Mouse (Mus musculus) layer of hippocampus, postnatal 14 days (tissue): Measurements from ENCODE around the gene Denr. TPM values are rescaled to one million over a fixed set of nuclear protein-coding genes. Genes with fewer than 3 reads are reported as not detected.
A peak's percentile ranks its signal among the peaks of the same experiment; 100 is the strongest.

Experiments
- DNase-seq, 2 experiments: peaks; one replicate each; pipeline ENCODE4 v3.0.0; 2021 to 2022; ENCODE audit warnings: low spot score in 2 of 2, mixed read lengths in 1 of 2
- total RNA-seq, 2 experiments: library from RNA; stranded (reverse); gene quantifications; 2 replicates each; pipeline ENCODE4 v1.2.3; 2021

Gene Denr
- total RNA-seq, 2 experiments from 2014 or later: 63.2 to 72.6 TPM

GRCm38 (mm10) chr5:123906146-123906975, 614 bp upstream of the Denr start:
- no peak for DNase-seq

- DNase-seq: no peak
Observed at GRCm38 (mm10) chr5:123907631-123907977, 629 bp downstream of the Denr start.

GRCm38 (mm10) chr5:123914852-123915251, 7.9 kb downstream of the Denr start:
- DNase-seq: no peak

- DNase-seq: no peak
Observed at GRCm38 (mm10) chr5:123922112-123922511, 15.1 kb downstream of the Denr start.

DNA sequence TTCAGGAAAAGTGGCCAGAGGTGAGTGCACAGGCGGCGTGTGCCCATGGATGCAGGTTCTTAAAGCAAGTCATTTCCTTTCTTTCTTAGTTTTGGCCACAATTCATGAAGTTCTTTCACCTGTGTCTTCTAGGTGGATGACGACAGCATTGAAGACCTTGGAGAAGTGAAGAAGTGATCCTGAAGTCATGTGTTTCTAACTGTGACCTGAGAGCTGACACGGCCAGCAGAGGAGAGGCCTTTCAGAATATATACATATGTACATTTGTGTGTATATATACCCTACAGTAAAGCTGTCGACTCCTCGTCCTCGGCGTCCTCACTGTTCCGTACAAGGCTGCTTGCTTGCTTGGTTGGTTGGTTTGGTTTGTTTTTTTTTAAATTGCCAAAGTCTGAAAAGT, 20.1 kb downstream of the Denr start, which contains the start of gene Gm43518:
Gm43518 (plus strand) TSS at position 301 of the 400 bp plus-strand sequence.
- DNase-seq: no peak

- DNase-seq: peak; percentile 85 to 91
Observed at GRCm38 (mm10) chr5:123930508-123930989, 23.6 kb downstream of the Denr start, which contains the start of gene Ccdc62. Gene Ccdc62, plus strand, starts transcription at chr5:123930679.

- DNase-seq: no peak
Observed at GRCm38 (mm10) chr5:123931131-123931530, 24.2 kb downstream of the Denr start.

DNA sequence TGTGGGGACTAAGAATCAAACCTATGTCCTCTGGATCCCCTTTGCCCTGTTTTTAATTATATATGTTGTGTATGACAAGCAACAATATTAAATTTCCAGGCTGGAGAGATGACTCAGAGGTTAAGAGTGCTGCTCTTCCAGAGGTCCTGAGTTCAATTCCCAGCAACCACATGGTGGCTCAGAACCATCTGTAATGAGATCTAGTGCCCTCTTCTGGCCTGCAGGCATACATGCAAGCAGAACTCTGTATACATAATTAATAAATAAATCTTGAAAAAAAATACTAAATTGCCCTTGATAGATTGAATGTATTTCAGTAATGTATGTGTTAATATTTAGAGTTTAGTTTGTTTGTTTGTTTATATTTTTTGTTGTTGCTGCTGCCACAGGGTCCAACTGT, 26.0 kb downstream of the Denr start:
- DNase-seq: no peak

DNA sequence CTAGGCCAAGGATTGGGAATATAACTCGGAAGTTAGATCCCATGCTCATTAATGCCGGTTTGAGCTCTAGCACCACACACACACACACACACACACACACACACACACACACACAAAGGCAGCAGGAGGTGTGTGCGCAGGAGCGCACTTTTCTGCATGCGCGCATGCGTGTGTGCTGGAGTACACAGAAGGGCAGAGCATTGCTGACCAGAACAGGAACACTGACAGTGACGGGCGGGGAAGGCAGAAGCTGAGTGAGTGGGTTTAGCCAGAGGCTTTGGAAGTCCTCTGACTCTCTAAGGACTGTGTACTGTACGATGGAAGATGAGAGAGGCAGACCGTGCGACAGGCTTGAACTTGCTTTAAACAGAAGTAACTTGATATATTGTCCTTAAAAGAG, 26.6 kb downstream of the Denr start:
- no peak for DNase-seq

DNA sequence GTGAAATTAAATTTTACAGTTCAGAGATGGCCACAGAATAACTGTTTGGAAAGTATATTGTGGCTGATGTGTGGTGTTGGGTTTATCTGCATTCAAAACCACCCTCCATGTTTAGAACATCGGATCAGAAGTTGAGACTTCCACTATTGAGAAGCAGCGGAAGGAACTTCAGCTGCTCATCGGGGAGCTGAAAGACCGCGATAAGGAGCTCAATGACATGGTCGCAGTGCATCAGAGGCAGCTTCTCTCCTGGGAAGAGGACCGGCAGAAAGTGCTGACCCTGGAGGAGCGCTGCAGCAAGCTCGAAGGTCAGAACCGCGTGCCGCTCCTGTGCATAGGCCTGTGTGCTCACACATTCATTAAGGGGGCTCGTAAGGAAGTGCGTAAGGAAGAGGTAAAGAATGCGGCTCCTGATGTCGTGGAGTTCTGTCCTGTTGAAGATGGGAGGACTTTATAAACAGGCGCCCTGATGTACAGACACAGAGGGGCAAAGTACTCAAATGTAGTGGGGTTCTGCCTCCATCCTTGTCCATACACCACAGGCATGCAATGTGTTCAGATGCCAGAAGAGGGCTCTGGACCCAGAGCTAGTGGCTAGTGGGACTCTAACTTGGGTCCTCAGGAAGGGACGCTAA, 27.1 kb downstream of the Denr start:
- DNase-seq: no peak

- no peak for DNase-seq
Observed at GRCm38 (mm10) chr5:123935931-123936330, 29.0 kb downstream of the Denr start.

GRCm38 (mm10) chr5:123938479-123938878, 31.5 kb downstream of the Denr start:
- no peak for DNase-seq

DNA sequence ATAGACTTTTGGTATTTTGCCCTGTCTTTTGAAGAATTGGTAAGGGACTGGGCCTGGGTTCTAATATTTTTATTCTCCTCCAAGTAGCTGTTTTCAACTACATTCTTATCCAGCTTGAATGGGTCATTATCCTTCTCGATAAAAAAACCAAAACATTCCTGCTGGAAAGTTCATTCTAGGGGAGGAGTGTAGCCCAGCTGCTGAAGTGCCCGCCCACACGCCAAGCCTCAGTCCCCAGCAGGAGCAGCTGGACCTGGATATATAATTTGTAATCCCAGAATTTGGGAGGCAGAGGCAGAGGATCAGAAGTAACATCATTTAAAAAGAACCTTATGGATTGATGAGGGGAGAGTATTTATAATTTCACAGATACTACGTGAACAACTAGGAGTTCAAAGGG, 39.6 kb downstream of the Denr start:
- DNase-seq: no peak

DNA sequence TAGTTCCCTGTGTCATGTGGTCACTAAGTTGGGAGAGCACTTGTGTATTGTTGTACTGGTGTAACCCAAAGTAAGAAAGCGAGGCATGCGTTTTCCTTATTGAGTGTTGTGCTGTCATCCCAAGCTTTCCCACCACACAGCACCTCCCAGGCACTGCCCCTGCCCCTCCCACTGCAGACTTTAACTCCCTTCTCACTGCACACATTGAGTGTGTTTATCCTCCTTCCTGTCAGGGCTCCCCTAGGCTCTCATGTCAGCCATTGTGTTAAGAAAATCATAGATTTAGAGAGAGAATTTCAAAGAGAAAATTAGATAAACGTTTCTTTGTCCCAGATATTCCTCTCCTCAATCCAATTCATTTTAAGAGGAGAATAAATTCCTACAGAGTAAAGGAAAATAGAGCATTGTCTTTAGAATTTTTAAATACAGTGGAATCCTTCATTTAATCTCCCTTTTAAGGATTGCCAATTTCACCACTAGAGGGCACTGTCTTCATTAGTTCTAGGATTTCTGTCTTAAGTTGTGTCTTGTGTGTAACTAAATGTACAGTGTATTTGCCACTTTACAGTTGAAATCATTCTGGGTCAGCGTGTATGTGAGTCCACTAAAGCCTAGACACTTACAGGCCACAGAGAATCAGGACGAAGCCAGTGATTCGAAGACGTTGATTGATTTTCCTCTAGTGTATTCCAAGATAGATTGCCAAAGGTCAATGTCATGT, 40.2 kb downstream of the Denr start:
- peak in 1 of 2 experiments; percentile 77 for DNase-seq

DNA sequence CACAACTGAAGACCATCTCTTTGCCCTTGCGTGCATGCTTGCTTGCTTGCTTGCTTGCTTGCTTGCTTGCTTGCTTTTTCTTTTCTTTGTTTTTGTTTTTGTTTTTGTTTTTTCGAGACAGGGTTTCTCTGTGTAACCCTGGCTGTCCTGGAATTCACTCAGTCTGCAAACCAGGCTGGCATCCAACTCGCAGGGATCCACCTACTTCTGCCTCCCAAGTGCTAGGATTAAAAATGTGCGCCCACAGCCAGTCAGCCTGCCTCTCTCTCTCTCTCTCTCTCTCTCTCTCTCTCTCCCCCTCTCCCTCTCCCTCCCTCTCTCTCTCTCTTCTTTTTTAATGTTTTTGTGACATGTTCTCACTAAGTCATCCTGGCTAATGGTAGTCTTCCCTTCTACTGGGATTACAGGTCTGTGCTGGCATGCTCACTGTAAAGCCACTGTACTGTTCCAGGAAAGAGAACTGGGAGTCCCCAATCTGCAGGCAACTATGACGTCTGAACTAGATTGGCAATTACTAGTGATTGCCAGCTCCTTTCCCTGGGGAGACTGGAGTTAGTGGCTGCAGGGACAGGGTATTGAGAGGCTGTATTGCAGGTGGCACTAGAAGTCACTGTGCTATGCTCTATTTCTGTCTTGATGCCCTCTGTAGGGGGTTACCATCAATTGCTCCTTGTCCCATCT, 45.5 kb downstream of the Denr start:
- DNase-seq: peak in 1 of 2 experiments; percentile 67

- DNase-seq: no peak
Observed at GRCm38 (mm10) chr5:123957213-123957612, 50.2 kb downstream of the Denr start.

DNA sequence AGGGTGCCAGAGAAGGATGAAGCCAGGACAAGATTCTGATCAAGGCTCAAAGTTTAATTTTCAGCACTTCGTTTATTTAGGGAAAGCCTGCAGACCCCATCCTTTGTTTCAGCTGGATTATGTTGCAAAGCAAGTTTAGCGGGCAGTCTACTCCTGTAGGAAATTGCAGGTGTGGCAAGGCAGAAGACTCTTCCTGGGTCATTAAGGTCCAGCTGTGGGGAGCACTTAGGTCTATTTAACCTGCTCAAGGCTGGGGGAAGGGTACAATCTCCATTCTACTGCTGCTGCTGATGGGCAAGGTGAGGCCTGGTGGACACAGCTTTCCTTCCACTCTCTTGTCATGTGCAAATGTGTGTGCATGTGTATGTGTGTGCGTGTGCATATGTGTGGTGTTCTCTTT, 52.0 kb downstream of the Denr start:
- DNase-seq: no peak

- no peak for DNase-seq
Observed at GRCm38 (mm10) chr5:123960129-123960528, 53.2 kb downstream of the Denr start.

- DNase-seq: no peak
Observed at GRCm38 (mm10) chr5:123961046-123961445, 54.1 kb downstream of the Denr start.

DNA sequence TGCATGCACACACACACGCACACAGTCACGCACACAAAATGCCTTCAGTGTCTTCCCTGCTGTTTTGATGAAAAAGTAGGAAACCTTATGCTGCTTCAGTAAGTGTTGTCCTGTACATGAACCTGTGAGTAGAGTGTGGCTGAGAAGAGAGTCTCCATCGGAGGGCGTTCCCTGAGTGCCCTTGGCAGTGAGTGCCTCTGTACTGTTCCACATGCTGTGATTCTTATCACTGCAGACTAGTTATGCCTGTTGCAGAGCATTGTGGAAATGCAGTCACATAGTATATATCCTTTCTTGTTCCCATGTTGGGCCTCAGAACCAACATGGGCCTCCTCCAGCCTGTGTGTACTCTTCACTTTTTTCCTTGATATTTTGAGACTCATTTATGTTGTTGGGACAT, 57.2 kb downstream of the Denr start:
- no peak for DNase-seq

- no peak for DNase-seq
Observed at GRCm38 (mm10) chr5:123966759-123967158, 59.8 kb downstream of the Denr start.
